Mouse (Mus musculus) neural tube, embryonic 12.5 days (tissue): ENCODE data around the gene Gm5150. TPM values are rescaled to one million over a fixed set of nuclear protein-coding genes. Genes with fewer than 3 reads are reported as not detected.
"Not testable (repeated sequence)": the region's sequence is repeated elsewhere in the genome, so short reads cannot be mapped to it uniquely, and the experiment has no call there.

ENCODE experiments used
- ATAC-seq: fragments of 200-750 bp; cut with Nextera tagmentation; 2 replicates; pipeline ENCODE4 v1.8.0; 2017; ENCODE audit warnings: low read depth, mild to moderate bottlenecking, moderate TSS enrichment, moderate library complexity; ENCODE audit not compliant: low FRiP score
- H3K27ac ChIP-seq: fragments of 300-500 bp; sonication (generic); 2 replicates; pipeline ENCODE4 v1.5.1; 2016
- H3K27me3 ChIP-seq: fragments of 300-500 bp; sonication (generic); replicated peaks from 2 replicates; pipeline ENCODE4 v1.6.1; 2016; ENCODE audit warnings: mild to moderate bottlenecking
- H3K36me3 ChIP-seq: fragments of 300-500 bp; sonication (generic); 2 replicates; pipeline ENCODE4 v1.6.1; 2016; ENCODE audit warnings: mild to moderate bottlenecking
- H3K4me1 ChIP-seq: fragments of 300-500 bp; sonication (generic); 2 replicates; pipeline ENCODE4 v1.6.1; 2016
- H3K4me2 ChIP-seq: fragments of 300-500 bp; sonication (generic); replicated peaks from 2 replicates; pipeline ENCODE4 v1.6.1; 2016; ENCODE audit warnings: mild to moderate bottlenecking
- H3K4me3 ChIP-seq: fragments of 300-500 bp; sonication (generic); 2 replicates; pipeline ENCODE4 v1.5.1; 2016
- H3K9ac ChIP-seq: fragments of 300-500 bp; sonication (generic); 2 replicates; pipeline ENCODE4 v1.6.1; 2016; ENCODE audit warnings: mild to moderate bottlenecking
- H3K9me3 ChIP-seq: fragments of 300-500 bp; sonication (generic); 2 replicates; pipeline ENCODE4 v1.6.1; 2016; ENCODE audit warnings: mild to moderate bottlenecking
- WGBS: fragments of 180-500 bp; shearing (Covaris S2); methylation state at CpG from one replicate; pipeline ENCODE4 v1.1.7; 2016; 5-methylcytosine and 5-hydroxymethylcytosine counted together
- polyA plus RNA-seq: library from polyadenylated mRNA; unstranded; fragments of >200 nt; fragmentation: Nextera tagmentation; extraction: Ambion mirVana; gene quantifications from 2 replicates; pipeline ENCODE4 v1.2.1, GENCODE M21; 2016

The Gm5150 gene
- polyA plus RNA-seq, result not detected in 2 replicates

- ATAC-seq, result no peak
- Histone ChIP-seq H3K4me3 (no peak within 1 kb of the TSS), H3K27me3 (no peaks in the 10 kb centered on the region), H3K36me3 (no peaks in the 10 kb centered on the region), H3K27ac (no peak within 1 kb of the TSS), H3K4me2 (no peak within 1 kb of the TSS), H3K9me3 (no peaks in the 10 kb centered on the region), H3K9ac (no peak within 1 kb of the TSS), H3K4me1 (no peaks in the 10 kb centered on the region)
- WGBS, result 90% methylated on average over 2 of the region's 2 CpGs
Measured at GRCm38 (mm10) chr3:16006215-16006614, at the start of gene Gm5150. Gene Gm5150, minus strand, starts transcription at chr3:16006437.

- H3K4me3 ChIP-seq, H3K9me3 ChIP-seq, H3K36me3 ChIP-seq, H3K4me2 ChIP-seq, H3K4me1 ChIP-seq, ATAC-seq, H3K27me3 ChIP-seq, H3K9ac ChIP-seq, H3K27ac ChIP-seq: not testable (repeated sequence)
- 84% methylated on average over 20 of the region's 20 CpGs for WGBS
Measured at GRCm38 (mm10) chr3:16051736-16052135, 45.5 kb upstream of the Gm5150 start.

GRCm38 (mm10) chr3:16047288-16047687 lies 41.1 kb upstream of the Gm5150 start:
- Histone ChIP-seq H3K4me3 (no peak overlapping the region), H3K27ac (no peak overlapping the region), H3K36me3 (no peaks in the 10 kb centered on the region), H3K27me3 (no peaks in the 10 kb centered on the region), H3K9ac (no peak overlapping the region), H3K4me2 (no peak overlapping the region), H3K9me3 (0 out of 2 replicates have a peak, but pooled peaks cover 3% of the 10 kb centered on the region), H3K4me1 (no peaks in the 10 kb centered on the region)
- no peak for ATAC-seq
- 65% methylated on average over 4 of the region's 4 CpGs for WGBS

GRCm38 (mm10) chr3:16043315-16043714 lies 37.1 kb upstream of the Gm5150 start:
- ATAC-seq, result peak; percentile 71; the same call in 1 of the 2 replicates
- H3K27ac ChIP-seq, result no peak overlapping the region
- no peaks in the 10 kb centered on the region for H3K4me1 ChIP-seq
- H3K4me3 ChIP-seq, result no peak overlapping the region
- H3K36me3 ChIP-seq, result no peaks in the 10 kb centered on the region
- H3K9ac ChIP-seq, result no peak overlapping the region
- H3K9me3 ChIP-seq, result no peaks in the 10 kb centered on the region
- H3K4me2 ChIP-seq, result no peak overlapping the region
- no peaks in the 10 kb centered on the region for H3K27me3 ChIP-seq
- WGBS, result 13% methylated on average over 1 of the region's 1 CpGs

- H3K36me3 ChIP-seq, H3K9me3 ChIP-seq, H3K4me1 ChIP-seq, H3K4me3 ChIP-seq, H3K4me2 ChIP-seq, H3K27me3 ChIP-seq, H3K27ac ChIP-seq, H3K9ac ChIP-seq: not testable (repeated sequence)
- peak; percentile 78 for ATAC-seq
- 7% methylated on average over 6 of the region's 6 CpGs for WGBS
Measured at GRCm38 (mm10) chr3:16024988-16025387, 18.8 kb upstream of the Gm5150 start.

GRCm38 (mm10) chr3:16022214-16022613 lies 16.0 kb upstream of the Gm5150 start:
- H3K4me2 ChIP-seq, result no peak overlapping the region
- WGBS, result 54% methylated on average over 1 of the region's 1 CpGs
- ATAC-seq, result no peak

GRCm38 (mm10) chr3:16014456-16014855 lies 8.2 kb upstream of the Gm5150 start:
- not testable (repeated sequence) for H3K36me3 ChIP-seq, H3K27ac ChIP-seq, H3K4me1 ChIP-seq, H3K9ac ChIP-seq, H3K4me3 ChIP-seq, ATAC-seq, H3K27me3 ChIP-seq, H3K4me2 ChIP-seq, H3K9me3 ChIP-seq
- 85% methylated on average over 2 of the region's 2 CpGs for WGBS

More at GRCm38 (mm10) chr3:16022214-16022613, 16.0 kb upstream of the Gm5150 start:
- no peaks in the 10 kb centered on the region for H3K27me3 ChIP-seq
- H3K4me3 ChIP-seq, result no peak overlapping the region
- H3K4me1 ChIP-seq, result no peaks in the 10 kb centered on the region
- H3K36me3 ChIP-seq, result no peaks in the 10 kb centered on the region
- no peaks in the 10 kb centered on the region for H3K9me3 ChIP-seq
- H3K27ac ChIP-seq, result no peak overlapping the region
- no peak overlapping the region for H3K9ac ChIP-seq

GRCm38 (mm10) chr3:16007827-16008226 lies 1.6 kb upstream of the Gm5150 start:
- 73% methylated on average over 1 of the region's 1 CpGs for WGBS
- Histone ChIP-seq H3K9me3 (no peaks in the 10 kb centered on the region), H3K4me2 (no peak overlapping the region), H3K27me3 (no peaks in the 10 kb centered on the region), H3K9ac (no peak overlapping the region), H3K36me3 (no peaks in the 10 kb centered on the region), H3K4me3 (no peak overlapping the region), H3K4me1 (no peaks in the 10 kb centered on the region), H3K27ac (no peak overlapping the region)
- no peak for ATAC-seq

- H3K4me3 ChIP-seq, result no peak overlapping the region
- WGBS, result 86% methylated on average over 3 of the region's 3 CpGs
- ATAC-seq, result no peak
Measured at GRCm38 (mm10) chr3:16003890-16004633, 2.2 kb downstream of the Gm5150 start.

GRCm38 (mm10) chr3:15999479-15999878 lies 6.8 kb downstream of the Gm5150 start:
- H3K4me2 ChIP-seq, H3K27ac ChIP-seq, H3K4me1 ChIP-seq, H3K27me3 ChIP-seq, H3K9ac ChIP-seq, H3K4me3 ChIP-seq, ATAC-seq, H3K9me3 ChIP-seq, H3K36me3 ChIP-seq: not testable (repeated sequence)
- 91% methylated on average over 3 of the region's 3 CpGs for WGBS

More at GRCm38 (mm10) chr3:16003890-16004633, 2.2 kb downstream of the Gm5150 start:
- no peak overlapping the region for H3K4me2 ChIP-seq
- H3K27me3 ChIP-seq, result no peaks in the 10 kb centered on the region
- H3K9ac ChIP-seq, result no peak overlapping the region
- H3K27ac ChIP-seq, result no peak overlapping the region
- no peaks in the 10 kb centered on the region for H3K9me3 ChIP-seq
- no peaks in the 10 kb centered on the region for H3K4me1 ChIP-seq
- no peaks in the 10 kb centered on the region for H3K36me3 ChIP-seq

GRCm38 (mm10) chr3:15982216-15982615 lies 24.0 kb downstream of the Gm5150 start:
- Histone ChIP-seq H3K4me3 (no peak overlapping the region), H3K4me2 (no peak overlapping the region), H3K9ac (no peak overlapping the region), H3K4me1 (no peaks in the 10 kb centered on the region), H3K9me3 (no peaks in the 10 kb centered on the region), H3K27ac (no peak overlapping the region), H3K27me3 (no peaks in the 10 kb centered on the region), H3K36me3 (no peaks in the 10 kb centered on the region)
- ATAC-seq, result no peak
- 67% methylated on average over 3 of the region's 3 CpGs for WGBS

GRCm38 (mm10) chr3:15956921-15957320 lies 49.3 kb downstream of the Gm5150 start:
- H3K4me3 ChIP-seq, result no peak overlapping the region
- H3K9me3 ChIP-seq, result peaks cover 24% of the 10 kb centered on the region
- no peaks in the 10 kb centered on the region for H3K4me1 ChIP-seq
- no peaks in the 10 kb centered on the region for H3K27me3 ChIP-seq
- no peak overlapping the region for H3K27ac ChIP-seq
- H3K4me2 ChIP-seq, result no peak overlapping the region
- no peak for ATAC-seq
- no peaks in the 10 kb centered on the region for H3K36me3 ChIP-seq
- H3K9ac ChIP-seq, result no peak overlapping the region
